Mouse (Mus musculus) E14TG2a.4 (cell line): Measurements from ENCODE around the gene Gm45062.

Experiments
- CTCF ChIP-seq: conservative IDR thresholded peaks from 2 replicates; pipeline ENCODE4 v1.5.1; 2014; ENCODE audit warnings: low read length
- NANOG ChIP-seq: IDR thresholded peaks from 2 replicates; pipeline ENCODE4 v1.6.1; 2014; ENCODE audit warnings: borderline replicate concordance, low read length, mixed read lengths
- POU5F1 ChIP-seq: IDR thresholded peaks from 2 replicates; pipeline ENCODE4 v1.6.1; 2014; ENCODE audit warnings: low read length, borderline replicate concordance

- no peak for TF ChIP-seq CTCF
- TF ChIP-seq POU5F1: no peak
- TF ChIP-seq NANOG: no peak
Observed at GRCm38 (mm10) chr6:8473498-8473897, 214.2 kb downstream of the Gm45062 start.
